Mouse (Mus musculus) cortical plate, adult 2 months (tissue): ENCODE results near the gene Cat.

ENCODE experiments used
- CTCF ChIP-seq: fragments of 200-500 bp; IDR thresholded peaks from 2 replicates; pipeline ENCODE4 v1.5.1; 2011; ENCODE audit warnings: mild to moderate bottlenecking, control low read depth, low read length; ENCODE audit not compliant: insufficient read depth; ENCODE audit errors: extremely low read depth
- POLR2A ChIP-seq: fragments of 200-500 bp; IDR thresholded peaks from 2 replicates; pipeline ENCODE4 v1.6.1; 2011; ENCODE audit warnings: mild to moderate bottlenecking, low read length, control low read depth; ENCODE audit not compliant: insufficient read depth; ENCODE audit errors: extremely low read depth

- no peak for TF ChIP-seq CTCF
- no peak for TF ChIP-seq POLR2A
Measured at GRCm38 (mm10) chr2:103493827-103494226, 8.9 kb upstream of the Cat start.
